Mouse (Mus musculus): ENCODE measurements around the gene Lrrc8d.

Lrrc8d gene

GRCm38 (mm10) chr5:105699141-105700069 lies at the start of gene Lrrc8d:
Gene Lrrc8d, plus strand, starts transcription at chr5:105699969.
- DNase-seq, result peak; percentile 88 to 91

GRCm38 (mm10) chr5:105650728-105651479 lies 48.9 kb upstream of the Lrrc8d start:
- peak; percentile 48 to 51 for DNase-seq

DNA sequence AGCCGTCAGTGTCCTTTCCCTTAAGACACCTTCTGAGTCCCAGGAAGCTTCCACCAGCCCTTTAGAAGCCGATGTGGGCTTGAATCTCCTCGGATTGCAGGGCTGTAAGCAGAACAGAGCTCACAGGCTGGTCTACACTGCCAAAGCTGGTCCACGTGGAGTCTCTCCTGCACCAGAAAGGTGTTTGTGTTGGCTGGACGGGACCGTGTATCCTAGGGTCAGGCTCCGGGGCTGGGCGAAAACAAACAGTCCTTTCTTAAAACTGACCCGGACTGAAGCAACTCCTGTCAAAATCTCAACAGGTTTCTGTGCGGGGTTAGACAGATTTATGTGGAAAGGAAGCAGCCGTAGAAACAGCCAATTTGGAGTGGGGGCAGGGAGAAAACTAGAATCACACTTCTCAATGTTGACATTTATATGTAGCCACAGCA lies 48.2 kb upstream of the Lrrc8d start:
- no peak for DNase-seq

DNA sequence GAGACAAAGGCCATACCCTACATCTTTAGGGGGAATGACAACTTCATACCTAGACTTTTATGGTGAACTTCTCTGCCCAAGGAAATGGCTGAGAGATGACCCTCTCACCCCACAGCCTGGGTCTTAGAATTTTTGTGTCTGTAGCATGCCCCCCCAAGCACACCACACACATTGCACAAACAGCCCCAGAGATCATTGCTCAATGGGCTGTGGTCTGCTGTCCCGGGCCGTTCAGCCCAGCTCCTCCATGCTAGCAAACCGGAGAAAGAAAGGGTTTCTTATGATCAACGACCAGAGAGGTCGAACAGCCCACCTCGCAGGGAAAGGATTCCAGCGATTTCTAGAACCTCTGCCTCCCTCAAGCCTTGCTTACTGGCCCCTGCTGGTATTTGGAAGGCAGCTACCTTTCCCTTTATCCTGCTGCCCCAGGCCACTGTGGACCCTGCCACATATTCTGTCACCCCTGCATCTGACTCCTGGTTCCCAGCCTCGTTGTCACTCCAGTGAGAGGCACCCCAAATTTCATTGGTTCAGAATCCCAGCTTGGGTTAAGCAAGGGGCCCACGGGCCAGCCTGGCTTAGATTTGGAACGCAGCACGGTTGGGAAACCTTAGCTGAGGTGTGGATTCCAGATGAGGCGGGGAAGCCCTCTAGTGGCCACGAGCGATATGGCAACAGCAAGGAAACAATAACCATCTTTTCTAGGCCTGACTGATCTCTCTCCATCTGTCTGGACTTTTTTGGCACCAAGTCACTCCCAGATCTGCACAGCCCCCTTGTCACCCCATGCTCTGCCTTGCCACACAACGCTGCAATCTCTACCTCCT lies 45.3 kb upstream of the Lrrc8d start:
- DNase-seq, result peak; percentile 80 to 85

GRCm38 (mm10) chr5:105655100-105655734 lies 44.6 kb upstream of the Lrrc8d start:
- no peak for DNase-seq

DNA sequence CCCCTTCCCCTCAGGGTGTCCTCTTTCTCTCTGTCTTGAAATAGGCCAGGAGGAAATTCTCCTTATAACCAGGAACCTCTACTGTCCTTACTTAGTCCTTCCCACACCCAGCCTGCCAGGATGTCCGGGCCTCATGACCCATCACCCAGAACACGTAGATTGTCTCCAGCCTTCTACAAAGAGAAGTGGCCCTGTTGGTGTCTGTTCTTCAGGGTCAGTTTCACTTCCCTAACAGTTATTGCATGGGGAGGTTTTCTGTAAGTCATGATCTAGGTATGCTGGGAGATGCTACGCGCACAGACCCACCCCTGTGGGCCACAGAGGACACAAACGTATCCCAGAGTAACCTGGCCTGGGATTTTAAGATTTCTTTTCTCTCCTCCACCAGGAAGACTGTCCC lies 37.9 kb upstream of the Lrrc8d start:
- peak; percentile 34 to 42 for DNase-seq

DNA sequence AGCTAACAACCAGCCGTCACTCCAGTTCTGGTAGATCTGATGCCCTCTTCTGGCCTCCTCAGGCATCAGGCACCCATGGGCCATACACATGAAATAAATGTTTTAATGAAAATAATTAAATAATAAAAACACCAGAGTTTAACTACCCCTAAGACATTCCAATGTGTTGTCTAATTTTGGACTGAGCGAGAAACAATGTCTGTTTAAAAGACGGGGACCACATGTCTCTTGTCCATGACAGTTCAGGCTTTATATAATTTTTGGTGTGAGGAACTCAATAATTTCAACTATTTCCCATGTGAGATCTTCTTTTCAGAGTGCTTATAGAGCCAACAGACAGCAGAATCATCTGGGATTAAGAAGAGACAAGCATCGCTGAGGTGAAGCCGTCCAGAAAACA lies 32.8 kb upstream of the Lrrc8d start:
- no peak for DNase-seq

DNA sequence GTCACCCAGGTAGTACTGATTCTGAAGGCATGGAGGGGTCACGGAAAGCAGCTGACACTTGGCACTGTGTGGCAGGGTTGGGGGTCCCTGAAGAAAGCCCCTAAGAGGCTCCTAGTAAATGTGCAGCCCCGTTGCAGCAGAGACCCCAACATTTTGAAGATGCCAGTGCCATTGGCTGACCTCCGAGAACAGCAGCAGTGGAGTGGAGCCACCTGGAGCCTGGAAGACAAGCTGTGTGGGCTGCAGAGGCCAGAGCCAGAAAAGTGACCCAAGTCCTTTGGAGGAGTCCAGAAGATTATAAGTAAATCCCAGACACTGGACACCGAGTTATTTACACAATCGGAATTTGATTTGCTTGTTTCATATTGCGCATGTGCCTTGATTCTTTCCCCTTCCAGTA lies 32.4 kb upstream of the Lrrc8d start:
- peak in 1 of 2 experiments; percentile 42 for DNase-seq

- no peak for DNase-seq
Measured at GRCm38 (mm10) chr5:105669086-105669485, 30.7 kb upstream of the Lrrc8d start.

- DNase-seq, result peak in 1 of 2 experiments; percentile 65
Measured at GRCm38 (mm10) chr5:105669508-105670353, 30.0 kb upstream of the Lrrc8d start.

DNA sequence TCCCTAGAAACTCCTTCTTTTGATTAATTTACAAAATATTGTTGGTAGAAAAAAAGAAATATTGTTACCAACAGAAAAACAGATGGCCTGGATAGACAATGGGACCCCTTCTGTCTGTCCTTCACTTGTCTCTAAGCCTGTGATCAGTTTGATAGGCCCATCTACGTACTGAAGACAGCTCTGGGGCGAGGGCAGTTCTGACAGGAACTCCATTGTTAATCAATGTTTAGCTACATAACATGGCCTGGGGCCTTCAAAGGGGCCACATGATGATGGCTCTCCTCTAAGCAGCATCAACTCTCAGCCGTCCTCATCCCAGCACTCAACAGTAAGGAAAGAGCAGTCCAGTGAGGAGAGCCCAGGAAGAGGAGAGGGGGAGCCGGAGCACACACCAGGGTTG lies 27.4 kb upstream of the Lrrc8d start:
- DNase-seq, result no peak

GRCm38 (mm10) chr5:105675511-105675910 lies 24.3 kb upstream of the Lrrc8d start:
- DNase-seq, result no peak

GRCm38 (mm10) chr5:105677071-105677470 lies 22.7 kb upstream of the Lrrc8d start:
- DNase-seq, result no peak

DNA sequence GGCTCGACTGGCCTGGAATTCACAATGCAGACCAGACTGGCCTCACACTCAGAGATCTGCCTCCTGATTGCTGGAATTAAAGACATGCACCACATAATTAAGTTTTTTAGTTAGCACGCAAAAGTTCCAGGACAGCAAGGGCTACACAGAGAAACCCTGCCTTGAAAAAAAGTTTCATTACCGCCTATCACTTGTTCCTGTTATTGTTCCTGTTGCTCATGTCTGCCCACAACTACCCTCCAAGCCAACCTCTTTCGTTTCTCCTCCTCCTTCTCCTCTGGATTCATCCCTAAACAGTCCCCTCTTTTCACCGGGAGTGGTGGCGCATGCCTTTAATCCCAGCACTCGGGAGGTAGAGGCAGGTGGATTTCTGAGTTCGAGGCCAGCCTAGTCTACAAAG lies 21.5 kb upstream of the Lrrc8d start:
- no peak for DNase-seq

DNA sequence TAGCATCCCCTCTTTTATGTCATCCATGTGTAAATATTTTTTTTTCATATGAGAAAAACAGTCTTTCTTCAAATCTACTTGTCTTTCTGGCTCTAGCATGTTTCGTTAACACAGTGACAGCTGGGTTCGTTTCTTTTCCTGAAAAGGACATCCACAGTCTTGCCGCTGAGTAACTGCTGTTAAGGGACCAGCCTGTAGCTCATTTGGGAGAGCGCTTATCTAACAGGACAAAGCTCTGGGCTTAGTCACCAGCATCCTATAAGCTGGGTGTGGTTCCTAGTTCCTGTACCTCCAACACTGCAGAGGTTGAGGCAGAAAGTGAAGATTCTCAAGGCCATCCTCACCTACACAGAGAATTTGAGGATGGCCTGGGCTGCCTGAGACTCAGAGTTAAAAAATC lies 20.5 kb upstream of the Lrrc8d start:
- no peak for DNase-seq

DNA sequence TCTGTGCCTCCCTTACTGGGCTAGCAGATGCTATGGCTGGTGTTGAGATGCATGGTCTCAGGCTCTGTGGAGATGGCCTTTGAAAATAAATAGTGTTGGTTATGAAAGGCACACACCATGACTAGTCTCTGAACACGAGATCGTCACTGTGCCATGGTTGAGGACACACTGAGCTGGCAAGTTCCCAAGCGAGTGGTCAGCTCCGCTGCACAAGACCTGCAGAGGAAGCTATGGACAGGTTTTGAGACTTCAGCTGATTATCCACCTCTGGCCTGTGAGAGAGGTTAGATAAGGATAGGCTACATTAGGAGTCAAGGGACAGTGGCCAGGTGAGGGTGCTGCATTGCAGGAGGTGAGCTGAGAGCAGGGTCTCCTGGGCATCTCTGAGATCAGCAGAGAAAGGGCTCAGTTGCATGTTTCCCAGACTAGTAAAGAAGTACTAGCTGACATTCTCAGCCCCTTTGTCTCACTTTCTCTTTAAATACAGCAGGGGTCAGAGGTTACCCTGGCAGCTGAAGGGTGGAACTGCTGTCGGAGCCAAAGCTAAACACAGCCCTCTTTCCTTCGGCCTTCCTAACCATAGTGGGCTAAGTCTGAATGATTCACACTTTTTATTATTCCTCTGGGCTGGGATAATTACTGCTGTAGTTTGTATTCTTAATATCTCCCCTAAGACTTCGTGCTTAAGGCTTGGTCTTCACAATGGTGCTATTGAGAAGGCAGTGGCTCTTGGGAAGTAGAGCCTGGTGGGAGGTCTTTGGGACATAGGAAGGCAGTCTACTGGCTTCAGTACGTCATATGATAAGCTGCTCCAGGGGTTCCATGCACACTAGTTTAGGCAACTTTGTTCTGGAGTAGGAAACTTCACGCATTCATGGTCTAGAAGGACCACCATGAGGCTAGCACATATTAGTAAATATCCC lies 19.6 kb upstream of the Lrrc8d start:
- no peak for DNase-seq

- DNase-seq, result no peak
Measured at GRCm38 (mm10) chr5:105682143-105682611, 17.6 kb upstream of the Lrrc8d start.

GRCm38 (mm10) chr5:105683912-105684350 lies 15.8 kb upstream of the Lrrc8d start:
- DNase-seq, result no peak

- DNase-seq, result peak; percentile 73 to 85
Measured at GRCm38 (mm10) chr5:105684861-105685600, 14.7 kb upstream of the Lrrc8d start.

Measured in lung, adult 18-20 months (tissue).